Mouse (Mus musculus) C3H10T1/2 (cell line): ENCODE measurements around the gene Gm9611. TPM values are rescaled to one million over a fixed set of nuclear protein-coding genes. Genes with fewer than 3 reads are reported as not detected.

Source experiments
- polyA plus RNA-seq, 2 experiments: library from polyadenylated mRNA; unstranded; fragments of >200 nt; fragmentation: generic; extraction: Trizol; gene quantifications; one replicate each; pipeline ENCODE4 v1.2.1; 2012; ENCODE audit warnings: missing spikeins in 2 of 2

Gm9611 gene
- polyA plus RNA-seq = not detected

DNA sequence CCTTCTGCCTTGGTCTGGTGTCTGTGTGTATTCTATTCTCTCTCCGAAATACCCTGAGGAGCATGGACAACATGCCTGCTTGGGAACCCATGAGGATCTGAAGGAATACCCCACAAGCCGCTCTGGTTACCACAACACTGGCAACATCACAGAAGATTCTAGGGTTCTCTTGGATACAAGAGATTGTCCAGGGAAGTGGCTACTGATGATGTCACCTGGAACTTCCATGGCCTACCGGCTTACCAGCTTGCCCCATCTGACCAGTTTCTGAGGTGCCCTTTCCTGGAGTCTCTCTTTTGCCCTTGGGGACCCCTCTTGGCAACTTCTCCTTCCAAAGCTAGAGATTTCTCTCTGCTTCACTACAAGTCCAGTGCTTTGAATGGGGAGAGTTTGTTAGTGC, at the start of gene Gm9611:
Gene Gm9611, minus strand, starts transcription at position 101 of the 400 bp plus-strand sequence.

DNA sequence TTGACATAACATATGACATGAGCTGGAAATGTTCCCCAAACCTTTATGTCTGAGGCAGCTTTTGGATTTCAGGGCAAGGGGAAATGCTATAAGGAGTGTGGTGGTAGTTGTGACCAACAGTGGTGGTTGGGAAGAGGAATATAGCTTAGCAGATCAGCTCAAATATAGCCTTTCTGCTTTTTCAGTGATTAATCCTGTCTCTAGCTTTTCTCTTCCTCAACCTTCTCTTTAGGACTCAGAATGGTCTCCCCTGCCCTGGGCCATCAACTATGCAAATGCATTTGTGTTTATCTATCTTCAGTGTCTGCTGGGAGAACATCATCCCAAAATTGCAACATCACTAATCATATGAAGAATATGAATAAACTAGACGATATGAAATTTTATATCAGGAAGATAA, 12.8 kb upstream of the Gm9611 start, which contains the start of gene Gm7995:
Gene Gm7995, plus strand, starts transcription at position 301 of the 400 bp plus-strand sequence.

DNA sequence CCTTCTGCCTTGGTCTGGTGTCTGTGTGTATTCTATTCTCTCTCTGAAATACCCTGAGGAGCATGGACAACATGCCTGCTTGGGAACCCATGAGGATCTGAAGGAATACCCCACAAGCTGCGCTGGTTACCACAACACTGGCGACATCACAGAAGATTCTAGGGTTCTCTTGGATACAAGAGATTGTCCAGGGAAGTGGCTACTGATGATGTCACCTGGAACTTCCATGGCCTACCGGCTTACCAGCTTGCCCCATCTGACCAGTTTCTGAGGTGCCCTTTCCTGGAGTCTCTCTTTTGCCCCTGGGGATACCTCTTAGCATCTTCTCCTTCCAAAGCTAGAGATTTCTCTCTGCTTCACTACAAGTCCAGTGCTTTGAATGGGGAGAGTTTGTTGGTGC, 37.2 kb downstream of the Gm9611 start, which contains the start of gene Gm17026:
Gene Gm17026, minus strand, starts transcription at position 101 of the 400 bp plus-strand sequence.

Other genes starting within 250 kb of the Gm9611 start
- gene Gm7951, start 180.0 kb downstream of the Gm9611 start, polyA plus RNA-seq = not detected
- gene Gm17027, start 134.7 kb downstream of the Gm9611 start, polyA plus RNA-seq = not detected
- gene Gm3573, start 106.6 kb downstream of the Gm9611 start, polyA plus RNA-seq = not detected
- gene Gm17026, start 37.3 kb downstream of the Gm9611 start, polyA plus RNA-seq = not detected
- not detected for gene Gm7995, start 12.9 kb upstream of the Gm9611 start, polyA plus RNA-seq
- gene Gm8005, start 142.3 kb upstream of the Gm9611 start, polyA plus RNA-seq = not detected
- not detected for gene Gm8011, start 166.5 kb upstream of the Gm9611 start, polyA plus RNA-seq
- gene Gm8020, start 205.0 kb upstream of the Gm9611 start, polyA plus RNA-seq = not detected
- gene Gm8024, start 226.9 kb upstream of the Gm9611 start, polyA plus RNA-seq = not detected